Mouse (Mus musculus) kidney, embryonic 16.5 days (tissue): ENCODE results near the gene Gm28035. TPM values are rescaled to one million over a fixed set of nuclear protein-coding genes. Genes with fewer than 3 reads are reported as not detected.

ENCODE experiments used
- ATAC-seq: fragments of 200-750 bp; cut with Nextera tagmentation; 2 replicates; pipeline ENCODE4 v1.8.0; 2017; ENCODE audit warnings: moderate TSS enrichment; ENCODE audit not compliant: low FRiP score, low TSS enrichment
- H3K27ac ChIP-seq: fragments of 300-500 bp; sonication (generic); 2 replicates; pipeline ENCODE4 v1.5.1; 2014; ENCODE audit warnings: low read length
- H3K27me3 ChIP-seq: fragments of 300-500 bp; sonication (generic); 2 replicates; pipeline ENCODE4 v1.6.1; 2014; ENCODE audit warnings: low read length, control low read depth, mixed read lengths; ENCODE audit not compliant: insufficient read depth
- H3K36me3 ChIP-seq: fragments of 300-500 bp; sonication (generic); 2 replicates; pipeline ENCODE4 v1.6.1; 2014; ENCODE audit warnings: low read length, control low read depth, mixed read lengths; ENCODE audit not compliant: insufficient read depth
- H3K4me1 ChIP-seq: fragments of 300-500 bp; sonication (generic); 2 replicates; pipeline ENCODE4 v1.6.1; 2014; ENCODE audit warnings: low read length, control low read depth, mixed read lengths; ENCODE audit not compliant: insufficient read depth
- H3K4me2 ChIP-seq: fragments of 300-500 bp; sonication (generic); replicated peaks from 2 replicates; pipeline ENCODE4 v1.6.1; 2014; ENCODE audit warnings: low read depth, low read length
- H3K4me3 ChIP-seq: fragments of 300-500 bp; sonication (generic); 2 replicates; pipeline ENCODE4 v1.5.1; 2014; ENCODE audit warnings: mild to moderate bottlenecking, low read length
- H3K9ac ChIP-seq: fragments of 300-500 bp; sonication (generic); replicated peaks from 2 replicates; pipeline ENCODE4 v1.6.1; 2014; ENCODE audit warnings: low read length
- H3K9me3 ChIP-seq: fragments of 300-500 bp; sonication (generic); 2 replicates; pipeline ENCODE4 v1.6.1; 2016; ENCODE audit warnings: low read length, control low read depth
- WGBS: fragments of 180-500 bp; shearing (Covaris S2); extraction: QIAGEN DNeasy Blood & Tissue Kit; methylation state at CpG from one replicate; pipeline ENCODE4 v1.1.7; 2014; 5-methylcytosine and 5-hydroxymethylcytosine counted together
- polyA plus RNA-seq: library from polyadenylated mRNA; unstranded; fragments of >200 nt; fragmentation: Nextera tagmentation; extraction: Ambion mirVana; gene quantifications from 2 replicates; pipeline ENCODE4 v1.2.1, GENCODE M21; 2015

The Gm28035 gene
- polyA plus RNA-seq, 1 experiment from 2014 or later: 0.45 TPM

DNA sequence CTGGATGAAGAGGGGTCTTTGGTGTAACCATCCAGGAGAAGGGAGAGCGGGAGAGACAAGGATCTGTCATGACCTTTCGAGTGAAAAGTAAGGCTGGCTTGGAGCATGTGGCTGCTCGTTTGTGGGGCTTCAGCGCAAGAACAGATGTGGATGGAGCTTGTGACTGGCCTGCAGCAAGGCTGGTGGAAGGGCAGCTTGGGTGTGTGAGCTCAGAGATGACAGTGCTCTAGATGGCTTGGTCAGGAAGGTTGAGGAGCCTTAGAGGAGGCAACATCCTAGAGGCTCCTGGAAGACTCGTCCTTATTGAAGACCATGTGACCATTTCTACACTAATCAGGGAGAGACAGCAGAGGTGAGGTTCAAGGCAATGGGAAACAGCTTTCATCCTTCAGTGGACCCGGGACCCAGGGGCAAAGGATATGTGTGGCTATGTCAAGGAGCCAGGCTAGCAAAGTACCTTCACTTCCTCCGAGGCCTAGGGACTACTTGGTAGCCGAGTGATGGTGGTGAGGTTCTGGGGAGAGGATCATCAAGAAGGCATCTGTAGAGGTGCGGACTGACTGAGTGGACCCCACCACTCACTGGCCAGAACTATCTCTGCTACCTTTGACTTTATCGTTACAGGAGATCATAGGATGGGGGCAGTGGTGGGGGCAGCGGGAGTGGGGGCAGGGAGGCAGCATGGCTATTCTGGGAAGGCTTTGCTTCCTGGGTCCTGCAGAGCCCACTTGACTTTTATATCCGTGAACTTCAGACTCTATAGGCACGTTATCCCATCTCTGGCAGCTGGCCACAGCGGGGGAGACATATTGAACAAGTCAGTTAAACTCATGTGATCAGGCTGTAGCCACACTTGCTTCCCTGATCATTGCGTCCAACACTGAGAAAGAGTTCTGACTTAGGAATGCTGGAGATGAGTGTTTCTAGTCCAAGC, 19.0 kb downstream of the Gm28035 start:
- 89% methylated on average over 15 of the region's 15 CpGs for WGBS
- Histone ChIP-seq H3K4me2 (no peak overlapping the region), H3K36me3 (peaks cover 60% of the 10 kb centered on the region), H3K9me3 (no peaks in the 10 kb centered on the region), H3K4me3 (no peak overlapping the region), H3K9ac (no peak overlapping the region), H3K27me3 (no peaks in the 10 kb centered on the region), H3K4me1 (peaks cover 11% of the 10 kb centered on the region; the same call in 1 of the 2 replicates), H3K27ac (peak overlapping the region; percentile 13; the same call in 1 of the 2 replicates)
- no peak for ATAC-seq

DNA sequence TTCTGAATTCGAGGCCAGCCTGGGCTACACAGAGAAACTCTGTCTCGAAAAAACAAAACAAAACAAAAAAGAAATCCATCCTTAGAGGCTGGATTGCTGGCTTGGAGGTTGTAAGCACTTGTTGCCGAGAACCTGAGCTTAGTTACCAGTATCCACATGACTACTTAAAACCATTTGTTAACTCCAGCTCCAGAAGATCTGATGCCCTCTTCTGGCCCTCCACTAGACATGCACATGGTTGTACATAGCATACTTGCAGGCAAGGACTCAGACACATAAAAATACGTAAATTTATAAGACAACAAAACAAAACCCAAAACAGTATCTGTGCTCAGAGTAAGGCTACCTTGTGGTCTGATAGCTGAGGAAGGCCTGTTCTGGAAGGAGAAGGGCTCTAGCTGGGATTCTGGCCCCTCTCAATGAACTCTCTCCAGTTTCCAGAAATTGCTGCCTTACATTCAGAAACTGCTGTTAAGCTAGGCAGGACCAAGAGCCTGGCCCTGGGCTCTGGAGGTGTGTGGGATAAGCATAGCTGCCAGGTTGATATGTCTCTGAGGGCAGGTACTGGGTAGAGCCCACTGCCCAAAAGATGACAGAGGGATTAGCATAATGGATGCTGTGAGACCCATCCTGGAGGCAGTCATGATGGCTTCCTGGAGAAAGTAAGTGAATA, 20.8 kb downstream of the Gm28035 start:
- WGBS: 91% methylated on average over 4 of the region's 4 CpGs
- no peak overlapping the region for H3K4me2 ChIP-seq
- no peak overlapping the region for H3K27ac ChIP-seq
- H3K9ac ChIP-seq: no peak overlapping the region
- no peak overlapping the region for H3K4me3 ChIP-seq
- H3K4me1 ChIP-seq: peaks cover 29% of the 10 kb centered on the region
- no peaks in the 10 kb centered on the region for H3K9me3 ChIP-seq
- peaks cover 49% of the 10 kb centered on the region for H3K36me3 ChIP-seq
- H3K27me3 ChIP-seq: no peaks in the 10 kb centered on the region
- no peak for ATAC-seq

DNA sequence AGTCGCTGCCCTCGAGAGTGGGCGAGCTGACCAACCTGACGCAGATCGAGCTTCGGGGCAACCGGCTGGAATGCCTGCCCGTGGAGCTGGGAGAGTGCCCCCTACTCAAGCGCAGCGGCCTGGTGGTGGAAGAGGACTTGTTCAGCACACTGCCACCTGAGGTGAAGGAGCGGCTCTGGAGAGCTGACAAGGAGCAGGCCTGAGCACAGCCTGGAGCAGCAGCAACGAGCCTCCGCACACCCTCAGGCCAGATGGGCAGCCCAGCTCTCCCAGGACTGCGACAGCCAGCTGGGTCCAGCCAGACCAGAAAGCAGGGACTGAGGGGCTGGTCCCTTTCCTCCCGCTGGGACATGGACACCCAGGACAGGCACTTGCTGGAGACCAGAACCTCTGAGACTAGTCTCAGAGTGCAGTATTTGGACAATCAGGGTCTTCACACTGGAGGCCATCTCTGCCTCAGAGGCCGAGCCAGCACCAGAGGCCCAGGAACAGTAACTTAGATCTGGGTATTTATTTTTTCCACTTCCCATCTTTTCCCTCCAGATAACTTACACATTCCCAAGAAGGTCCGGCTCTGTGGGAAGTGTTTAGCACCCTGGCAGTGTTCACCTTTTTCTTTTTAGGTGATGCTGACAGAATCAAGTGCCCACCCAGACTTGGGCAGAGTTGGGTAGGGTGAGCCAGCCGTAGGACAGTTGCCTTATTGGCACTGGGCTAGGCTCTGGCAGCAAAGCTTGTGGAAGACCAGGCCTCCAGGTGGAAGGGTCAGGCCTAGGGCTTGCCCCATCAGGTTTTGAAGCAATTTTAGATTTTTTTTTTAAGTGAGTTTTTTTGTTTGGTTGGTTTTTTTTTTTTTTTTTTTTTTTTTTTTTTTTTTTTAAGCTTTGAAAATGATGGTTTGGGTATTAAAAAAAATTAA, 21.8 kb downstream of the Gm28035 start:
- Histone ChIP-seq H3K4me3 (no peak overlapping the region), H3K4me1 (peaks cover 38% of the 10 kb centered on the region), H3K9me3 (no peaks in the 10 kb centered on the region), H3K36me3 (peaks cover 39% of the 10 kb centered on the region), H3K27ac (no peak overlapping the region), H3K4me2 (no peak overlapping the region), H3K27me3 (no peaks in the 10 kb centered on the region), H3K9ac (no peak overlapping the region)
- 90% methylated on average over 18 of the region's 18 CpGs for WGBS
- no peak for ATAC-seq

DNA sequence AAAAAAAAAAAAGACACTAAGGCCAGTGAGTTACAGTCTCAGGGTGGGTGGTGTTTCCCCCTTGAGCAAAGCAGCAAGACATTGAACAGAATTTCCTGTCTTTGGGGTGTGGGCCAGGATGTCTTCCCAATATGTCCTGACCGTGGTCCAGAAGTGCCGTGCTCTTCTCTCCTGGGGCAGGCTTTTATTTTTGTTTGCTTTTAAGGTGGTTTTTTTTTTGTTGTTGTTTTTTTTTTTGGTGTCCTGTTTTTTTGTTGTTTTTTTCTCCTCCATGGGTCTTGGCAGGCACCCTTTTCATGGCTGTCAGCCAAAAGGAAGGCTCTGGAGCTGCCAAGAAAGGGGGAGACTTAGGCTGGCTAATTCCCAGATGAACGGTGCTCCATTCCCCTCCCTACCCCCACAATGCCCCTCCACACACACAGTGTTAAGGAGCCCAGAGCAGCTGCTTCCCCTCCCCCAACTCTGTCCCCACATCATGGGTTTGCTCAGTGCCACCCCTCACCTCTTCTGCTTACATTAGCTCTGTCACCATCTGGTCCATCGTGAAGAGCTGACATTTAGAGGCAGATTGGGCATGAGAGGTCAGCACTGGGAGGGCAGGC, 22.6 kb downstream of the Gm28035 start:
- H3K9me3 ChIP-seq: no peaks in the 10 kb centered on the region
- WGBS: 44% methylated on average over 4 of the region's 4 CpGs
- no peak overlapping the region for H3K4me2 ChIP-seq
- no peak for ATAC-seq
- H3K4me1 ChIP-seq: peaks cover 38% of the 10 kb centered on the region
- no peak overlapping the region for H3K4me3 ChIP-seq
- H3K27ac ChIP-seq: no peak overlapping the region
- peaks cover 32% of the 10 kb centered on the region for H3K36me3 ChIP-seq
- H3K9ac ChIP-seq: no peak overlapping the region
- H3K27me3 ChIP-seq: no peaks in the 10 kb centered on the region

DNA sequence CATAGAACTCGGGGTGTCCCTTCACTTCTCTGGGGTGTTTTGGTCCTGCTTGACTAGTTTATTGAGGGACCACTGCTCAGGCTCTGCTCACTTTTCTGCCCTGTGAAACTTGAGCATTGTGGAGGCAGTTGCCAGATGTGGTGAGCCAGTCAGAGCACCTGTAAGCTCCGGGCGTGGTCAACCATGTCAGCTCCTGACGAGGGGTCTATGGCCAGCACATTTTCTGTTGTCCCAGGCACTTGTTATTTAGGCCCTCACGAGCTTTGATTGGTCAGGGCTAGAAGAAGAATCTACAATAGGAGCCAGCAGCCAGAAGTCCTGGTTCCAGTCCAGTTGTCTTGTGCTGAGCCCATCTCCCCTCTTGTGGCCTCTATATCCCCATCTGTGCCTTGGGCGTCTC, 23.4 kb downstream of the Gm28035 start:
- 80% methylated on average over 6 of the region's 6 CpGs for WGBS
- H3K4me1 ChIP-seq: peaks cover 30% of the 10 kb centered on the region
- H3K27ac ChIP-seq: no peak overlapping the region
- H3K9ac ChIP-seq: no peak overlapping the region
- H3K9me3 ChIP-seq: no peaks in the 10 kb centered on the region
- ATAC-seq: no peak
- H3K4me3 ChIP-seq: no peak overlapping the region
- H3K36me3 ChIP-seq: peaks cover 28% of the 10 kb centered on the region
- H3K4me2 ChIP-seq: no peak overlapping the region
- no peaks in the 10 kb centered on the region for H3K27me3 ChIP-seq

DNA sequence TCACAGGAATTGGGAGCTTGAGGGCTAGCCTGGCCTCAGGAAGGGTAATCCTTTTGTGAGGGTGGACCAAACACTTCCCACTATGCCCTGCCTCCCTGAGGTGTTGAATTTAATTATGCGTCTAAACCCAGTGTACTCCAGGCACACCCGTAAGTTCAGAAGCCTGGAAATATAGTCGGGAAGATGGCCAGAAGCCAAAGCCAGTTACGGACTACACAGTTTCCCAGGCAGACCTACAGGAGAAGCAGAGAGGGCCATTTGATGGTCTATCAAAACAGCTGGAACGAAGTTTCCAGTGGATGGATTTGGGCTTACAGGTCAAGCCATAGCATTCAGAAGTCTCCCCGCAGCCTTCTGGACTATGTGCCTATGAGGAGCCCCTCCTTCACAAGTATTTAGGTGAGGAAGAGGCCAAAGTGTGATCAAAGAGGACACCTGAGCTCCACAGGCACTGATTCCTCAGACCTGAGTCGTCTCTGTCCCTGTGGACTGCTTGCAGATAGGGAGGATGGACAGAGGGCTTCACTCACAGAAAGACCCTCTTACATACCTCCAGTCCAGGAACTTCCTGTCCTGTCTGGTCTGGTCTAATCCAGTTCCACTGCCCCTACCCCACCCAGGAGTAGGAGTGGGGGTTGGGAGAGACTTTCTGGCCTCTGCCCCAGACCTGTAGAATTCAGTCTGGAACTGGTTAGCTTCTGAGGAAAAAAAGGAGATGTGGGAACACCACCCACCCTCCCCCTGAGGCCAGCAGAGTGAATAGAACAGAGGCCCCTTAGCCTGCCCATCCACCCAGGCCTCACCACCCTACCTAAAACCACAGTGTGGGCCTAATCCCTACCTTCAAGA, 24.5 kb downstream of the Gm28035 start:
- WGBS: 56% methylated on average over 7 of the region's 7 CpGs

DNA sequence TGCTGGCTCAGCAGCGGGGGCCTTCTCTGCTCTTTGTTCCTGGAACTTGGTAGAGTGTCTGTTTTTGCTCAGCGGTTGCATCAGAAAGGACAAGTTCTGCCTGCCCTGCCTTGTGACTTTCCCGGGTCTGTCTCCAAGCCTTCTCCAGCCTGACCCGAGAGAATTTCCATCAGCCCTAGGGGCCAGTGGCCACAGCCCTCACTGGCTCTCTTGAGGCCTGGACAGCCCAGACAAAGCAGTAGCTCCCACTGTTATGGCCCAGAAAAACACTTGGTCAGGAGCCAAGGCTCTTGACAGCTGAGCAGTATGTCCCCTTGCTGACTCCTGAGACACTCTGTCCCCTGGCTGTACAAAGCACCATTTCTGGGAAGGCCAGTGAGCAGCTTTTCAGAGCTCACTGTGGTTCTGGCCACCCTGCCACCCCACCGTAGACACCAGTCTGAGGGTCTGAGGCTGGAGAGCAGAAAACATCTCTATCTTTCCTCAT, 25.4 kb downstream of the Gm28035 start, which contains the start of gene Phyhd1:
Gene Phyhd1 (plus strand): TSS at position 437 of the 487 bp plus-strand sequence.
- ATAC-seq: 0 out of 2 replicates have a peak, but pooled peaks have one; percentile 14
- WGBS: 41% methylated on average over 5 of the region's 5 CpGs
- H3K4me3 ChIP-seq: peak within 1 kb of the TSS; percentile 29
- H3K36me3 ChIP-seq: peaks cover 22% of the 10 kb centered on the region
- no peaks in the 10 kb centered on the region for H3K27me3 ChIP-seq
- H3K9me3 ChIP-seq: no peaks in the 10 kb centered on the region
- H3K4me1 ChIP-seq: peaks cover 35% of the 10 kb centered on the region
- peak within 1 kb of the TSS; percentile 51 for H3K9ac ChIP-seq
- H3K4me2 ChIP-seq: peak within 1 kb of the TSS; percentile 41
- peak within 1 kb of the TSS; percentile 95 for H3K27ac ChIP-seq

More for the DNA sequence above, 24.5 kb downstream of the Gm28035 start:
- no peaks in the 10 kb centered on the region for H3K27me3 ChIP-seq
- ATAC-seq: no peak
- no peak overlapping the region; the same call in 1 of the 2 replicates for H3K9ac ChIP-seq
- peak overlapping the region; percentile 95 for H3K27ac ChIP-seq
- H3K4me1 ChIP-seq: peaks cover 33% of the 10 kb centered on the region
- H3K36me3 ChIP-seq: peaks cover 28% of the 10 kb centered on the region
- no peaks in the 10 kb centered on the region for H3K9me3 ChIP-seq
- no peak overlapping the region for H3K4me2 ChIP-seq
- no peak overlapping the region for H3K4me3 ChIP-seq

DNA sequence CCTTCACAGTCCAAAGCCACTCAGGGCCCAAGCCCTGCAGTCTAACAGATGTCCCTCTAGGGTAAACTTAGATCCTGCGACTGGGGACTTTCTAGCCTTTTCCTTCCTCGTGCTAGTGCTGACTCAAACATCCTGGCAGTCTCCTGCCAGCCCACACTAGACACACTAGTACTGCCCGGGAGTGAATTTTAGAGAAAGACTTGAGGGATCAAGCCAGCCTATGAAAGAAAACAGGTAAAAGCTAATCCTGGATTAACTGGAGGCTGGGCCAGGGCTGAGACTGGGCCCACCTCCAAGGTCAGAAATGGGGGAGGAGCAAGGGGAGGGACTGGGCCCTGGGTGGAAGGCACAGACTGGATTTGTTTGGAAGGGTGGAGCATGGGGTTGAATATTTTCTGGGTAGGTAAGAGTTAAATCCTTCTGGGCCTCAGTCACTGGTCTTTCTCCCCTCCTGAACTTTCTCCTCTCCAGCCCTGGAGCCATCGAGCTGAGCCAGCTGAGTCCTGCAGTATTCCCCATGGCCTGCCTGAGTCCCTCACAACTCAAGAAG, 26.1 kb downstream of the Gm28035 start:
- WGBS: 15% methylated on average over 4 of the region's 4 CpGs
- peak overlapping the region; percentile 41 for H3K4me2 ChIP-seq
- peak overlapping the region; percentile 29 for H3K4me3 ChIP-seq
- H3K9ac ChIP-seq: peak overlapping the region; percentile 51
- H3K9me3 ChIP-seq: no peaks in the 10 kb centered on the region
- H3K27ac ChIP-seq: peak overlapping the region; percentile 95
- no peaks in the 10 kb centered on the region for H3K27me3 ChIP-seq
- peak; percentile 90 for ATAC-seq
- peaks cover 19% of the 10 kb centered on the region for H3K36me3 ChIP-seq
- peaks cover 35% of the 10 kb centered on the region for H3K4me1 ChIP-seq
